Mouse (Mus musculus) G1E (cell line): ENCODE results near the gene Crygd. TPM values are rescaled to one million over a fixed set of nuclear protein-coding genes. Genes with fewer than 3 reads are reported as not detected.

Source experiments
- ATAC-seq: 2 replicates; pipeline ENCODE4 v1.8.0; 2016; ENCODE audit warnings: mild to moderate bottlenecking; ENCODE audit not compliant: insufficient number of reproducible peaks, poor library complexity, low FRiP score, severe bottlenecking; ENCODE audit errors: extremely low read depth
- DNase-seq: peaks from one replicate; pipeline ENCODE4 v3.0.0; 2012; ENCODE audit warnings: low spot score
- H3K27me3 ChIP-seq: 2 replicates; pipeline ENCODE4 v1.6.1; 2012; ENCODE audit warnings: mild to moderate bottlenecking, low read length, inconsistent platforms; ENCODE audit not compliant: insufficient read depth
- H3K36me3 ChIP-seq: replicated peaks from 2 replicates; pipeline ENCODE3; 2012; ENCODE audit warnings: mild to moderate bottlenecking, inconsistent platforms
- H3K4me1 ChIP-seq: 2 replicates; pipeline ENCODE4 v1.6.1; 2012; ENCODE audit warnings: low read depth, low read length, inconsistent platforms, mixed read lengths; ENCODE audit not compliant: insufficient read depth
- H3K4me3 ChIP-seq: 2 replicates; pipeline ENCODE4 v1.5.1; 2012; ENCODE audit warnings: low read depth, mild to moderate bottlenecking, inconsistent platforms, low read length, moderate library complexity, mixed read lengths
- H3K9me3 ChIP-seq: replicated peaks from 2 replicates; pipeline ENCODE4 v1.6.1; 2012; ENCODE audit warnings: inconsistent platforms
- CTCF ChIP-seq: IDR thresholded peaks from 2 replicates; pipeline ENCODE4 v1.5.1; 2012; ENCODE audit warnings: low read depth, low read length, inconsistent platforms, mixed read lengths
- GATA1 ChIP-seq: IDR thresholded peaks from 2 replicates; pipeline ENCODE4 v1.6.1; 2012; ENCODE audit warnings: borderline replicate concordance, low read length, inconsistent platforms, mixed read lengths
- GATA2 ChIP-seq: IDR thresholded peaks from 2 replicates; pipeline ENCODE4 v1.6.1; 2012; ENCODE audit warnings: low read depth, low read length, inconsistent platforms, borderline replicate concordance
- POLR2AphosphoS5 ChIP-seq: IDR thresholded peaks from 2 replicates; pipeline ENCODE4 v1.6.1; 2012; ENCODE audit warnings: low read depth, low read length, inconsistent platforms; ENCODE audit not compliant: insufficient replicate concordance
- TAL1 ChIP-seq: conservative IDR thresholded peaks from 2 replicates; pipeline ENCODE4 v1.6.1; 2012; ENCODE audit warnings: low read depth, low read length, inconsistent platforms, mixed read lengths
- polyA plus RNA-seq: library from polyadenylated mRNA; stranded (reverse); fragments of >175 nt; gene quantifications from 2 replicates; pipeline ENCODE4 v1.2.3, GENCODE M21; 2012
- total RNA-seq, 2 experiments: library from RNA; stranded (forward) in 1 of 2; stranded (reverse) in 1 of 2; fragments of 200-1000 nt in 1 of 2; fragments of >200 nt in 1 of 2; fragmentation: Nextera tagmentation in 1 of 2; gene quantifications; 2 replicates each; pipeline ENCODE4 v1.2.3; 2014 to 2017

Crygd gene
- total and polyA plus RNA-seq, 3 experiments = 0.49 TPM; not detected in 2

DNA sequence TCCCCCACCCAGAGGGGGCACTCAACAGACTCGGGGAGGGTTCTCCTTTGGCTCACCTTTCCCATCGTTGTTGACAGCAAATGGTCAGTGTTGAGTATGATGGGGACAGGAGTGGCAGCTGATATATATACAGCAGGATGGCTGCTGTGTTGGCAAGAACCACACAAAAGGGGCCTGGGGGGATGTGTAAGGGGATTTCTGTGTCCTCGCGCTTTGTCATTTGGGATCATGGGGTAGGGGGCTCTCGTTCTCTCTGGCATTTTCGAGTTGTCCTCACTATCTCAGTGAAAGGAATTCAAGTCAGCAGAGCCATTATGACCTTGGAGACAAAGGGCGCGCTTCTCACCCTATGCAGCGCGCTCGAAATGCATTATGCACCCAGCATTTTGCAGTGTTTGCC lies 40.0 kb upstream of the Crygd start, which contains the start of gene Cryga:
Gene Cryga (minus strand): TSS at position 101 of the 400 bp plus-strand sequence.
- no peak for ATAC-seq
- peaks cover 4% of the 10 kb centered on the region; the same call in 1 of the 2 replicates for H3K4me1 ChIP-seq
- no peaks in the 10 kb centered on the region for H3K36me3 ChIP-seq
- DNase-seq = no peak
- H3K9me3 ChIP-seq = no peaks in the 10 kb centered on the region
- no peak for TF ChIP-seq TAL1
- TF ChIP-seq GATA2 = no peak
- no peak within 1 kb of the TSS for H3K4me3 ChIP-seq
- H3K27me3 ChIP-seq = peaks cover 15% of the 10 kb centered on the region; the same call in 1 of the 2 replicates

DNA sequence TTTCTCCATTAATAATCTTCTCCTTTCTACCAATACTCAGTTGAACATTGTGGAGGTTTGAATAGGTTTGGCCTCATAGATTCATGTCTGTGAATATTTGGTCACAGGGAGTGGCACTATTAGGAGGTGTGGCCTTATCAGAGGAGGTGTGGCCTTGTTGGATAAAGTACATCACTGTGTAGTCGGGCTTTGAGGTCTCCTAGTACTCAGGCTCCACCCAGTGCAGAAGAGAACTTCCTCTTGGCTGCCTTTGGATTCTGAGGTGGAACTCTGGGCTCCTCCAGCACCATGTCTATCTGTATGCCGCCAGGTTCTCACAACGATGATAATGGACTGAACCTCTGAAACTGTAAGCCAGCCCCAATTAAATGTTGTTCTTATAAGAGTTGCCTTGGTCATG lies 33.7 kb upstream of the Crygd start:
- Histone ChIP-seq H3K36me3 (no peaks in the 10 kb centered on the region), H3K4me1 (no peaks in the 10 kb centered on the region), H3K4me3 (no peak overlapping the region), H3K27me3 (peaks cover 9% of the 10 kb centered on the region; the same call in 1 of the 2 replicates), H3K9me3 (no peaks in the 10 kb centered on the region)
- ATAC-seq = no peak
- TF ChIP-seq GATA2 (no peak), TAL1 (no peak), POLR2AphosphoS5 (no peak), GATA1 (no peak), CTCF (no peak)
- DNase-seq = no peak

DNA sequence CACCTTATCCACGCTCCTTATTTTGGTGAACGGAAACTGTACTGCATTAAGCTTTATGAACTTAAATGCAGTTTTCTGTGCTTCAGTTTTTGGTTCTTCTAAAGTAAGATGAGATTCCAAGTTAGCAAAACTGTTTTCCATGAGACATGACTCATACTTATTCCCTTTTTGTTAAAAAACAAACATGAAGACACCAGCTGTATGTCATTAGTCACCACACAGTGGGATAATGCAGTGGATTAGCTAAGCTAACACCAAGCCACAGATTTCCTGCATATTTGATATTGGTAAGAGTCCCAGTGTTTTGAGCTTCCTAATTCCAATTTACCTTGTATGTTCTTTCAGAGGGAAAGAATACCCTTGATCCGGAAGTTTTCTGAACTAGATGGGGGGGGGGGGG lies 28.3 kb upstream of the Crygd start:
- Histone ChIP-seq H3K4me1 (no peaks in the 10 kb centered on the region), H3K27me3 (peaks cover 5% of the 10 kb centered on the region; the same call in 1 of the 2 replicates), H3K36me3 (no peaks in the 10 kb centered on the region), H3K4me3 (no peak overlapping the region), H3K9me3 (no peaks in the 10 kb centered on the region)
- TF ChIP-seq POLR2AphosphoS5 (no peak), GATA2 (no peak), TAL1 (no peak), GATA1 (no peak)
- no peak for DNase-seq
- ATAC-seq = no peak

DNA sequence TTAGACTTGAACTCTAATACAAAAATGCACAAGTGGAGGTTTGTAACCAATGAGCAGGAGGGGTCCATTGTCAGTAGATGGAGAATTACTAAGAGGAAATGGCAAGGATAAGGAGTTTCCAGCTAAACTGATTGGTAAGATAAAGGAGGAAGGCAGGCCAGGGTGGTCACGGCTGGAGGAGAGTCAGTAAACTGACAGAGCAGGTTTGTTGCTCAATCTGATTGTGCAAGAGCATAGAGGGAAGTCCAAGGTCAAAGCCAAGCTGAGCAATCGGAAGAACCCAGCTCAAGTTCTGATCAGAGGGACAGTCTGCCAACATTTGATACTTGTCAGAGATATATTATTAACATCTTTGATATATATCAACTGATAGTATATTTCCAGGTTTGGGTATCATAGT lies 27.1 kb upstream of the Crygd start:
- DNase-seq = no peak
- no peak for ATAC-seq
- Histone ChIP-seq H3K9me3 (no peaks in the 10 kb centered on the region), H3K4me3 (no peak overlapping the region), H3K27me3 (peaks cover 8% of the 10 kb centered on the region; the same call in 1 of the 2 replicates), H3K36me3 (no peaks in the 10 kb centered on the region), H3K4me1 (no peaks in the 10 kb centered on the region)
- no peak for TF ChIP-seq POLR2AphosphoS5

DNA sequence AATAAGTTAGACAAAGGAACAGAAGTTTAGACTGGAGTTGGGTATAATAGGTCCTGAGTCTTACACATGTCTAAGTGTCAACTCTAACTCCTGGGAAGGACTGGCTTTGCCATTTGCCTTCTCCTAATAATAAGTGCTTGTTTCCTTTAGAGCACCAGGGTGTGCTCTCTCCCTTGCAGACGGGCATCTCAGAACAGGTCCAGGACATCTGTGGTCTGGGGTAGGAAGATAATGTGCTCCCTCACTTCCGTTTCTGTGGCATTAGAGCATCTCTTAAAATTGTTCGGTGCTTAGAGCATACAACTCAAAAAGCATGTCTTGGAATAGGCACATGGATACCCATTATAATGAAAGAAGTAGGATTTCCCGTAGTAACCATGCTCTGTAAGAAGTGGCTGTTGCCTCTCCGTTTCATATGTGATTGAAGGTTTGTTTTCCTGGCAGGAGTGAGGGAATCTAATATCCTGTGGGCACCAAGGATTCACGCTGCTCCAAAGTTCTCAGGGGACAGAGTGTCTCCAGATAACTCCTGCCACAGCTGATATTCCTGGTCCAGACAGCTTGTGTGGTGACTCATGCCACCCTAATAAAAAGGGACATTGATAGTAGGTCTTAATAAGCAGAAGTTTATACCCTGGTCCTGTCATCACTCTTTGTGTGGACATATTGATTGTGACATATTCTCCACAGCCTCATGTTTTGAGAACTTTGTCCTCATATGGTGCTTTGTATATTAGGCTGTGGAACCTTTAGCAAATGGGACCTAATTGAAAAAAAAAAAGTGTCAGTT lies 25.5 kb upstream of the Crygd start:
- no peaks in the 10 kb centered on the region for H3K36me3 ChIP-seq
- H3K4me1 ChIP-seq = no peaks in the 10 kb centered on the region
- no peak for DNase-seq
- no peak for TF ChIP-seq TAL1
- TF ChIP-seq GATA2 = no peak
- no peak for TF ChIP-seq GATA1
- no peak for TF ChIP-seq CTCF
- TF ChIP-seq POLR2AphosphoS5 = no peak
- no peak overlapping the region for H3K4me3 ChIP-seq
- no peak for ATAC-seq
- H3K27me3 ChIP-seq = peaks cover 8% of the 10 kb centered on the region; the same call in 1 of the 2 replicates
- H3K9me3 ChIP-seq = no peaks in the 10 kb centered on the region

DNA sequence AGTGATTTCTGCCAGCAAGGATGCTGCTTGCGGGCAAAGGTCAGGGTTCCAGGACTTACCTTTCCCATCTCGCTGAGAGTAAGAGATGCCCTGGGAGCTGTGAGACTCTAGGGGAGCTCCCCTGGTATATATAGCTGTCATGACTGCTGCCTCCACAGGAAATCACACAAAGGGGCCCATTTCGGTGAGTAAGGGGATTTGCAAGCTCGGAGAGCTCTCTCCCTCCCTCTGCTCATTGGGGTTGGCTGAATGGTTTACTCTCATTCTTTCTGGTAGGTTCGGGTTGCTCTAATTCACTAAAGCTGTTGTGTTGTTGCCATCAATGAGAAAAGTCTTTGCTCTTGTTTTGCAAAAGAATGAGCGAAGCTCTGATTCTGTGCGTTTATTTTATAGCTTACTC lies 18.9 kb upstream of the Crygd start, which contains the start of gene Crygb:
Gene Crygb (minus strand): TSS at position 101 of the 400 bp plus-strand sequence.
- Histone ChIP-seq H3K4me1 (no peaks in the 10 kb centered on the region), H3K36me3 (no peaks in the 10 kb centered on the region), H3K9me3 (no peaks in the 10 kb centered on the region), H3K4me3 (no peak within 1 kb of the TSS), H3K27me3 (0 out of 2 replicates have a peak, but pooled peaks cover 3% of the 10 kb centered on the region)
- no peak for TF ChIP-seq TAL1
- TF ChIP-seq CTCF = no peak
- TF ChIP-seq POLR2AphosphoS5 = no peak
- no peak for TF ChIP-seq GATA1
- TF ChIP-seq GATA2 = no peak
- no peak for ATAC-seq
- no peak for DNase-seq
